Mouse (Mus musculus) small intestine, adult 2 months (tissue): Measurements from ENCODE around the gene Cib4. TPM values are rescaled to one million over a fixed set of nuclear protein-coding genes. Genes with fewer than 3 reads are reported as not detected.

Experiments
- H3K27ac ChIP-seq: fragments of 200-500 bp; 2 replicates; pipeline ENCODE4 v1.5.1; 2012; ENCODE audit warnings: low read depth, low read length, control low read depth, inconsistent platforms; ENCODE audit not compliant: insufficient read depth
- H3K27me3 ChIP-seq: fragments of 200-500 bp; 2 replicates; pipeline ENCODE4 v1.6.1; 2012; ENCODE audit warnings: mild to moderate bottlenecking, moderate library complexity, low read length, inconsistent platforms; ENCODE audit not compliant: control insufficient read depth, insufficient read depth
- H3K36me3 ChIP-seq: fragments of 200-500 bp; 2 replicates; pipeline ENCODE4 v1.6.1; 2012; ENCODE audit warnings: mild to moderate bottlenecking, low read length, control low read depth, inconsistent platforms; ENCODE audit not compliant: control insufficient read depth, insufficient read depth
- H3K4me1 ChIP-seq: fragments of 200-500 bp; 2 replicates; pipeline ENCODE4 v1.6.1; 2012; ENCODE audit warnings: low read length, inconsistent platforms, mixed read lengths; ENCODE audit not compliant: control insufficient read depth, insufficient read depth, insufficient read length
- H3K4me3 ChIP-seq: fragments of 200-500 bp; 2 replicates; pipeline ENCODE4 v1.5.1; 2012; ENCODE audit warnings: low read depth, mild to moderate bottlenecking, control low read depth, inconsistent platforms, low read length, moderate library complexity
- CTCF ChIP-seq: fragments of 200-500 bp; IDR thresholded peaks from 2 replicates; pipeline ENCODE4 v1.5.1; 2012; ENCODE audit warnings: low read depth, mild to moderate bottlenecking, control low read depth, inconsistent platforms, low read length, moderate library complexity, mixed read lengths; ENCODE audit not compliant: insufficient replicate concordance, insufficient read length; ENCODE audit errors: extremely low read depth
- POLR2A ChIP-seq: fragments of 200-500 bp; IDR thresholded peaks from 2 replicates; pipeline ENCODE4 v1.6.1; 2012; ENCODE audit warnings: low read depth, mild to moderate bottlenecking, control low read depth, inconsistent platforms, low read length, moderate library complexity
- WGBS: fragments of 180-500 bp; shearing (Covaris S2); methylation state at CpG from one replicate; pipeline ENCODE4 v1.1.7; 2018; 5-methylcytosine and 5-hydroxymethylcytosine counted together
- polyA plus RNA-seq: library from polyadenylated mRNA; depleted of rRNA; stranded (reverse); fragments of >200 nt; gene quantifications from 2 replicates; pipeline ENCODE4 v1.2.3, GENCODE M21; 2012

The Cib4 gene
- polyA plus RNA-seq, 1 experiment, result not detected

DNA sequence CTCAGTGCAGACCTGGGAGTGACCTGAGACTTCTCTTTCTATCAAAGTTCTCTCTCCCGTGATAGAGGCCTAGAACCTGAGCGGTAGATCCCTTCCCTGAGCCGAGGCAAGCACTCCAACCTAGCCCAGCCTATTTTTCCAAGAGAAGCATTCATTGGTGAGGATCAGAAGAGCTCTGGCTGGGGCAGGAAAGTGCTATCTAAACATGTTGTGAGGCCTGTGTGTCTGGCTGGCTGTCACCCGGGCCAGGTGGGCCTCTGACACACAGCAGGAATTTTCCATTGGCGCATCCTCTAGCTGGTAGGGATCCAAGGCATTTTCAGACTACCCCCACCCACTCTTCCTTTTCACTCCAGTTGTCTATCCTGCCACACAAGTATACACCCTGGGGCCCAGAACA lies 26.2 kb upstream of the Cib4 start:
- H3K4me3 ChIP-seq, result no peak overlapping the region
- no peaks in the 10 kb centered on the region for H3K4me1 ChIP-seq
- no peaks in the 10 kb centered on the region for H3K27me3 ChIP-seq
- H3K27ac ChIP-seq, result no peak overlapping the region
- WGBS, result 60% methylated on average over 5 of the region's 5 CpGs
- TF ChIP-seq CTCF (no peak), POLR2A (no peak)
- H3K36me3 ChIP-seq, result no peaks in the 10 kb centered on the region

DNA sequence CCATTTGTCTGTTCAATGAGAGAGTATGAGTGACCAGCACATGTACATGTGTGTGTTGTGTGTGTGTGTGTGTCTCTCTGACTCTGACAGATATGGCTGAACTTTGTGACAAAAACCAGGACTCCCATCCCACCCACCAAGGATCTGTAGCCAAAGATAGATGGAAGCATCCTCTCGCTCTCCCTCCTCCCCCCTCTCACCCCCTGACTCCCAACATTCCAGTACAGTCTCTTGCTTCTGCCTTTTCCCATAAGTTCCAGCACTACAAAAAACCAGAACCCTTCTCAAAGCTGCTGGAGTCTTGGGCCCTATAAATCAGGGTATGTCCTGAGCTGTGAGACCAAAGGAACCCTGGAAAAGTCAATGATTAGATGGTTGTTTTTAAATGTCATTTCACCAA lies 22.8 kb upstream of the Cib4 start:
- no peak overlapping the region for H3K4me3 ChIP-seq
- H3K36me3 ChIP-seq, result no peaks in the 10 kb centered on the region
- TF ChIP-seq CTCF, result no peak
- TF ChIP-seq POLR2A, result no peak
- H3K27me3 ChIP-seq, result no peaks in the 10 kb centered on the region
- H3K4me1 ChIP-seq, result no peaks in the 10 kb centered on the region
- WGBS, result 89% methylated on average over 1 of the region's 1 CpGs
- H3K27ac ChIP-seq, result no peak overlapping the region

GRCm38 (mm10) chr5:30559986-30560493 lies 14.4 kb upstream of the Cib4 start:
- Histone ChIP-seq H3K27me3 (no peaks in the 10 kb centered on the region), H3K4me1 (no peaks in the 10 kb centered on the region), H3K27ac (no peak overlapping the region), H3K36me3 (no peaks in the 10 kb centered on the region), H3K4me3 (no peak overlapping the region)
- WGBS, result 29% methylated on average over 3 of the region's 3 CpGs
- TF ChIP-seq CTCF, result no peak
- TF ChIP-seq POLR2A, result no peak

DNA sequence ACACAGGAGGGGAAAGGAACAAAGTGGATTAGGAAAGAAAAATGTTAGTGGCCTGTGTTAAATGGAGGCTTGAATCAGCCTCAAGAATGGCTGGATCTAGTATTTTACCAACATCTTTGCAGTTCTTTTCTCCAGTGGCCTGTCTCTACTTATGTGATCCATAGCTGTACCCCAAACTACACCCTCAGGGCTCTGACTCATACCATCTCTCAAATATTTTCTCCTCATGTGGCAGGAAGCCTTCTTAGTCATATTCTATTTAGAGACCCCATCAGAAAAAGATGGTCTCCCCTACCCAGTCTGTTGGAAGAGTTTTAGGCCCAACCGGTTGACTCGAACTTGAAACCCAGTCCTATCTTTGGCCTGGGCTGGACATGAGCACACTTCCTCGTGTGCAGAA lies 13.8 kb upstream of the Cib4 start:
- Histone ChIP-seq H3K4me3 (no peak overlapping the region), H3K27ac (no peak overlapping the region)
- WGBS, result 81% methylated on average over 3 of the region's 3 CpGs

GRCm38 (mm10) chr5:30556284-30556683 lies 10.6 kb upstream of the Cib4 start:
- no peak overlapping the region for H3K4me3 ChIP-seq
- H3K4me1 ChIP-seq, result no peaks in the 10 kb centered on the region
- H3K27ac ChIP-seq, result no peak overlapping the region
- WGBS, result 59% methylated on average over 3 of the region's 3 CpGs
- H3K27me3 ChIP-seq, result no peaks in the 10 kb centered on the region
- TF ChIP-seq CTCF (no peak), POLR2A (no peak)
- no peaks in the 10 kb centered on the region for H3K36me3 ChIP-seq

More for the DNA sequence above, 13.8 kb upstream of the Cib4 start:
- TF ChIP-seq POLR2A (no peak), CTCF (no peak)
- H3K27me3 ChIP-seq, result no peaks in the 10 kb centered on the region
- no peaks in the 10 kb centered on the region for H3K4me1 ChIP-seq
- H3K36me3 ChIP-seq, result no peaks in the 10 kb centered on the region

GRCm38 (mm10) chr5:30554981-30555380 lies 9.3 kb upstream of the Cib4 start:
- no peak overlapping the region for H3K4me3 ChIP-seq
- no peak overlapping the region for H3K27ac ChIP-seq
- H3K36me3 ChIP-seq, result no peaks in the 10 kb centered on the region
- TF ChIP-seq POLR2A (no peak), CTCF (no peak)
- no peaks in the 10 kb centered on the region for H3K4me1 ChIP-seq
- WGBS, result 78% methylated on average over 8 of the region's 8 CpGs
- H3K27me3 ChIP-seq, result no peaks in the 10 kb centered on the region

GRCm38 (mm10) chr5:30553936-30554335 lies 8.3 kb upstream of the Cib4 start:
- WGBS, result 88% methylated on average over 13 of the region's 13 CpGs
- TF ChIP-seq POLR2A, result no peak
- no peak for TF ChIP-seq CTCF
- Histone ChIP-seq H3K36me3 (no peaks in the 10 kb centered on the region), H3K4me3 (no peak overlapping the region), H3K27me3 (no peaks in the 10 kb centered on the region), H3K27ac (no peak overlapping the region), H3K4me1 (no peaks in the 10 kb centered on the region)

- WGBS, result 81% methylated on average over 6 of the region's 6 CpGs
- Histone ChIP-seq H3K27ac (no peak overlapping the region), H3K4me1 (no peaks in the 10 kb centered on the region), H3K4me3 (no peak overlapping the region), H3K27me3 (no peaks in the 10 kb centered on the region), H3K36me3 (no peaks in the 10 kb centered on the region)
- TF ChIP-seq POLR2A, result no peak
- no peak for TF ChIP-seq CTCF
Observed at GRCm38 (mm10) chr5:30552006-30552405, 6.4 kb upstream of the Cib4 start.
